Mouse (Mus musculus): ENCODE measurements around the gene Asb2. TPM values are rescaled to one million over a fixed set of nuclear protein-coding genes. Genes with fewer than 3 reads are reported as not detected.

Gene Asb2
- polyA plus RNA-seq, 1 experiment from 2014 or later: 0.39 TPM

DNA sequence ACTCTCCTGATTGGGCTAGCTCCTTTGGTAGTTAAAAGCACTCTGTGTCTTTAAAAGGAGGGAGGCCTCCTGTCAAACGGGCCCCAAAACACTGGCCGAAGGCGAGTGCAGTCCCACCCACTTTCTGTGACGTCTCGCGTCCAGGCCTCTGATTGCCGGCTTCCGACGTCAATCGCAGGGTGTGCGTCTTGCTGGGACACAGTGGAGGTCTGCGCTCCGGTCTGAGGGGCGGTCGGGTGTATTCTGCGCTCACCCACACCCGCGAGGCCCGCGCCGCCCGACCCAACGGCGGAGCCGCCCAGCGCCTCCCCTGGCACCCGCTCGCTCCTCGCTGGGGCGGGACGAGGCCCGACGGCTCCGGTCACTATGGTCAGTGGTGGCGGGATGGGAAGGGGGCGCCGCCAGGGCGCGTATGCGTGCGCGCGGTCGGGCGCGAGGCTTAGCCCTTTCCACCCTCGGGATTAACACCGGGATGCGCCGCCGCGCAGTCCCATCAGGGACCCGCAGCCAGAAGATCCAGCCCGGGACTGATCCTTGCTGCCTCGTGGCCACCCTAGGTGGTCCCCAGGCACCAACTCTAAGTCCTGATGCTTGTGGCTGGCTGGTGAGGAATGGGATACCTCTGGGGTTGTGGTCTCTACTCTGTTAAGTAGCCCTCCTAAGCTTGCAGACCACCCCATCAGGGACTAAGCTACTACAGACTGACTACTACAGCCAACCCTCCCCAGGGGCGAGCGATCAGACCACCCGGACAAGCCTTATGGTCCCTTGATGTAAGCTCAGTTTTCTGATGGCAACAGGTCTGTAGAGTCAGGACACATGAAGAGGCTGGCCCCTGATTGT is 32.9 kb upstream of the Asb2 start, which contains the start of gene Otub2:
Otub2 (plus strand) TSS at position 178 of the 843 bp plus-strand sequence.
- peak within 1 kb of the TSS; percentile 76 for H3K4me3 ChIP-seq (replicated peaks; ENCODE audit: low read depth, low read length)
- no peaks in the 10 kb centered on the region for H3K27me3 ChIP-seq (ENCODE audit: control insufficient read depth, insufficient read depth, low read length)
- peak within 1 kb of the TSS; percentile 66 for H3K27ac ChIP-seq (replicated peaks; ENCODE audit: low read depth, low read length)
- H3K9me3 ChIP-seq (ENCODE audit: control insufficient read depth, low read length): no peaks in the 10 kb centered on the region
- peak within 1 kb of the TSS; percentile 83 for H3K4me2 ChIP-seq (ENCODE audit: low read length)
- ATAC-seq (ENCODE audit: low FRiP score, low TSS enrichment): peak; percentile 98
- DNase-seq: peak; percentile 98
- under 1% methylated on average over 58 of the region's 58 CpGs for WGBS
- H3K4me1 ChIP-seq (ENCODE audit: control insufficient read depth, insufficient read depth, low read length): peaks cover 10% of the 10 kb centered on the region
- H3K36me3 ChIP-seq (ENCODE audit: control insufficient read depth, insufficient read depth, low read length): no peaks in the 10 kb centered on the region; the same call in 1 of the 2 replicates
- H3K9ac ChIP-seq (replicated peaks; ENCODE audit: low read length): peak within 1 kb of the TSS; percentile 91

- no peak overlapping the region for H3K4me2 ChIP-seq (ENCODE audit: low read length)
- WGBS: 79% methylated on average over 4 of the region's 4 CpGs
- H3K27me3 ChIP-seq (ENCODE audit: control insufficient read depth, insufficient read depth, low read length): no peaks in the 10 kb centered on the region
- DNase-seq (no peak), ATAC-seq (ENCODE audit: low FRiP score, low TSS enrichment) (no peak)
- H3K4me1 ChIP-seq (ENCODE audit: control insufficient read depth, insufficient read depth, low read length): no peaks in the 10 kb centered on the region
- no peak overlapping the region for H3K4me3 ChIP-seq (replicated peaks; ENCODE audit: low read depth, low read length)
- H3K27ac ChIP-seq (replicated peaks; ENCODE audit: low read depth, low read length): no peak overlapping the region
- H3K9ac ChIP-seq (replicated peaks; ENCODE audit: low read length): no peak overlapping the region
- no peaks in the 10 kb centered on the region for H3K36me3 ChIP-seq (ENCODE audit: control insufficient read depth, insufficient read depth, low read length)
- H3K9me3 ChIP-seq (ENCODE audit: control insufficient read depth, low read length): no peaks in the 10 kb centered on the region
Measured at GRCm38 (mm10) chr12:103380226-103380625, 24.4 kb upstream of the Asb2 start.

GRCm38 (mm10) chr12:103376774-103377173 is 21.0 kb upstream of the Asb2 start:
- no peaks in the 10 kb centered on the region for H3K36me3 ChIP-seq (ENCODE audit: control insufficient read depth, insufficient read depth, low read length)
- no peak overlapping the region for H3K27ac ChIP-seq (replicated peaks; ENCODE audit: low read depth, low read length)
- no peaks in the 10 kb centered on the region for H3K9me3 ChIP-seq (ENCODE audit: control insufficient read depth, low read length)
- no peak overlapping the region for H3K4me3 ChIP-seq (replicated peaks; ENCODE audit: low read depth, low read length)
- H3K27me3 ChIP-seq (ENCODE audit: control insufficient read depth, insufficient read depth, low read length): no peaks in the 10 kb centered on the region
- ATAC-seq (ENCODE audit: low FRiP score, low TSS enrichment) (no peak), DNase-seq (no peak)
- H3K9ac ChIP-seq (replicated peaks; ENCODE audit: low read length): no peak overlapping the region
- WGBS: 74% methylated on average over 4 of the region's 4 CpGs
- no peak overlapping the region for H3K4me2 ChIP-seq (ENCODE audit: low read length)
- no peaks in the 10 kb centered on the region for H3K4me1 ChIP-seq (ENCODE audit: control insufficient read depth, insufficient read depth, low read length)

GRCm38 (mm10) chr12:103376124-103376523 is 20.3 kb upstream of the Asb2 start:
- no peaks in the 10 kb centered on the region for H3K36me3 ChIP-seq (ENCODE audit: control insufficient read depth, insufficient read depth, low read length)
- ATAC-seq (ENCODE audit: low FRiP score, low TSS enrichment) (no peak), DNase-seq (peak; percentile 42)
- no peaks in the 10 kb centered on the region for H3K27me3 ChIP-seq (ENCODE audit: control insufficient read depth, insufficient read depth, low read length)
- no peak overlapping the region for H3K9ac ChIP-seq (replicated peaks; ENCODE audit: low read length)
- no peaks in the 10 kb centered on the region for H3K4me1 ChIP-seq (ENCODE audit: control insufficient read depth, insufficient read depth, low read length)
- WGBS: 74% methylated on average over 5 of the region's 5 CpGs
- no peaks in the 10 kb centered on the region for H3K9me3 ChIP-seq (ENCODE audit: control insufficient read depth, low read length)
- no peak overlapping the region for H3K4me2 ChIP-seq (ENCODE audit: low read length)
- H3K27ac ChIP-seq (replicated peaks; ENCODE audit: low read depth, low read length): no peak overlapping the region
- H3K4me3 ChIP-seq (replicated peaks; ENCODE audit: low read depth, low read length): no peak overlapping the region

DNA sequence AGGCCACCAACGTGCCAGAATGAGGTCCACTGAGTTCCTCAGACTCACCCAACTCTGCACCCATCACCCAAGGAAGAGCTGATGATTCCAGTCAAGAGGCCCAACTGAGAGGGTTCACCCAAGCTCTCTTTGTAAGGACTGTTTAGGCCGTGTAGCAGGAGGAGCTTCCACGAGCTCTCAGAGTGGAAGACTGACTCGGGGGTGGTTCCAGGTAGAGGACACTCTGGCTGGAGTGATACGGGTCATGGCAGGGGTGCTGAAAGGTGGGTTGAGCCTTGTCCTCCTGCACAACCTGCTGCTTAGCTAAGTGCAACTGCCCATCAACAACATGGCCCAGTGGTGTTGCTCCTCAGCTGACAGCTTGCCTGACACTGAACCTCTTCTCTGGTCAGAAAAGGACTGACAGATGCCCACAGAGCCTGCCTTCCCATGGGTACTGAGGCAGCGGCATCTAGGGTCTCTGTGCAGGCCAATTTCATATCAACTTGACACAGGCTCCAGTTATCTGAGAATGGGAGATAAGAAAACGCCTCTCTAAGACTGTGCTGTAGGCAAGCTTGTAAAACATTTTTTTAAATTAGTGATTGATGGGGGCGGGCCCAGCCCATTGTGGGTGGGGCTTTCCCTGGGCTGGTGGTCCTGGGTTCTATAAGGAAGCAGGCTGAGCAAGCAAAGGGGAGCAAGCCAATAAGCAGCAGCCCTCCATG is 17.9 kb upstream of the Asb2 start:
- ATAC-seq (ENCODE audit: low FRiP score, low TSS enrichment) (no peak), DNase-seq (no peak)
- no peaks in the 10 kb centered on the region for H3K9me3 ChIP-seq (ENCODE audit: control insufficient read depth, low read length)
- H3K36me3 ChIP-seq (ENCODE audit: control insufficient read depth, insufficient read depth, low read length): no peaks in the 10 kb centered on the region
- no peaks in the 10 kb centered on the region for H3K4me1 ChIP-seq (ENCODE audit: control insufficient read depth, insufficient read depth, low read length)
- no peak overlapping the region for H3K9ac ChIP-seq (replicated peaks; ENCODE audit: low read length)
- no peaks in the 10 kb centered on the region for H3K27me3 ChIP-seq (ENCODE audit: control insufficient read depth, insufficient read depth, low read length)
- H3K27ac ChIP-seq (replicated peaks; ENCODE audit: low read depth, low read length): no peak overlapping the region
- no peak overlapping the region for H3K4me2 ChIP-seq (ENCODE audit: low read length)
- 81% methylated on average over 8 of the region's 8 CpGs for WGBS
- no peak overlapping the region for H3K4me3 ChIP-seq (replicated peaks; ENCODE audit: low read depth, low read length)

GRCm38 (mm10) chr12:103371711-103372110 is 15.9 kb upstream of the Asb2 start:
- no peak for ATAC-seq (ENCODE audit: low FRiP score, low TSS enrichment)
- WGBS: 29% methylated on average over 6 of the region's 6 CpGs

GRCm38 (mm10) chr12:103370861-103371260 is 15.1 kb upstream of the Asb2 start:
- H3K4me2 ChIP-seq (ENCODE audit: low read length): no peak overlapping the region
- no peak for DNase-seq
- ATAC-seq (ENCODE audit: low FRiP score, low TSS enrichment): no peak
- no peaks in the 10 kb centered on the region for H3K36me3 ChIP-seq (ENCODE audit: control insufficient read depth, insufficient read depth, low read length)
- no peaks in the 10 kb centered on the region for H3K27me3 ChIP-seq (ENCODE audit: control insufficient read depth, insufficient read depth, low read length)
- no peak overlapping the region for H3K9ac ChIP-seq (replicated peaks; ENCODE audit: low read length)
- no peaks in the 10 kb centered on the region for H3K4me1 ChIP-seq (ENCODE audit: control insufficient read depth, insufficient read depth, low read length)
- H3K9me3 ChIP-seq (ENCODE audit: control insufficient read depth, low read length): no peaks in the 10 kb centered on the region
- H3K4me3 ChIP-seq (replicated peaks; ENCODE audit: low read depth, low read length): no peak overlapping the region
- WGBS: 71% methylated on average over 4 of the region's 4 CpGs
- no peak overlapping the region for H3K27ac ChIP-seq (replicated peaks; ENCODE audit: low read depth, low read length)

More at GRCm38 (mm10) chr12:103371711-103372110, 15.9 kb upstream of the Asb2 start:
- Histone ChIP-seq H3K27ac (replicated peaks; ENCODE audit: low read depth, low read length) (no peak overlapping the region), H3K9ac (replicated peaks; ENCODE audit: low read length) (no peak overlapping the region), H3K4me3 (replicated peaks; ENCODE audit: low read depth, low read length) (no peak overlapping the region), H3K4me1 (ENCODE audit: control insufficient read depth, insufficient read depth, low read length) (no peaks in the 10 kb centered on the region), H3K36me3 (ENCODE audit: control insufficient read depth, insufficient read depth, low read length) (no peaks in the 10 kb centered on the region), H3K4me2 (ENCODE audit: low read length) (no peak overlapping the region), H3K9me3 (ENCODE audit: control insufficient read depth, low read length) (no peaks in the 10 kb centered on the region), H3K27me3 (ENCODE audit: control insufficient read depth, insufficient read depth, low read length) (no peaks in the 10 kb centered on the region)
- peak; percentile 74 for DNase-seq

- no peaks in the 10 kb centered on the region for H3K27me3 ChIP-seq (ENCODE audit: control insufficient read depth, insufficient read depth, low read length)
- no peaks in the 10 kb centered on the region for H3K4me1 ChIP-seq (ENCODE audit: control insufficient read depth, insufficient read depth, low read length)
- no peaks in the 10 kb centered on the region for H3K36me3 ChIP-seq (ENCODE audit: control insufficient read depth, insufficient read depth, low read length)
- no peak overlapping the region for H3K4me2 ChIP-seq (ENCODE audit: low read length)
- 68% methylated on average over 2 of the region's 2 CpGs for WGBS
- H3K27ac ChIP-seq (replicated peaks; ENCODE audit: low read depth, low read length): no peak overlapping the region
- H3K4me3 ChIP-seq (replicated peaks; ENCODE audit: low read depth, low read length): no peak overlapping the region
- no peak overlapping the region for H3K9ac ChIP-seq (replicated peaks; ENCODE audit: low read length)
- ATAC-seq (ENCODE audit: low FRiP score, low TSS enrichment): no peak
- H3K9me3 ChIP-seq (ENCODE audit: control insufficient read depth, low read length): no peaks in the 10 kb centered on the region
- DNase-seq: no peak
Measured at GRCm38 (mm10) chr12:103368777-103369176, 13.0 kb upstream of the Asb2 start.
